Mouse (Mus musculus) heart, embryonic 16.5 days (tissue): Measurements from ENCODE around the gene Ccm2. TPM values are rescaled to one million over a fixed set of nuclear protein-coding genes. Genes with fewer than 3 reads are reported as not detected.
A peak's percentile ranks its signal among the peaks of the same experiment; 100 is the strongest.

ENCODE experiments used
- ATAC-seq: fragments of 200-750 bp; cut with Nextera tagmentation; replicated peaks from 2 replicates; pipeline ENCODE4 v1.8.0; 2017; ENCODE audit warnings: moderate number of reproducible peaks; ENCODE audit not compliant: insufficient read depth, low FRiP score; ENCODE audit errors: extremely low read depth
- H3K27ac ChIP-seq: fragments of 300-500 bp; sonication (generic); 2 replicates; pipeline ENCODE4 v1.5.1; 2014; ENCODE audit warnings: mild to moderate bottlenecking, low read length, control low read depth, moderate library complexity
- H3K27me3 ChIP-seq: fragments of 300-500 bp; sonication (generic); 2 replicates; pipeline ENCODE4 v1.6.1; 2014; ENCODE audit warnings: low read length, mixed read lengths; ENCODE audit not compliant: control insufficient read depth, insufficient read depth
- H3K36me3 ChIP-seq: fragments of 300-500 bp; sonication (generic); 2 replicates; pipeline ENCODE4 v1.6.1; 2014; ENCODE audit not compliant: control insufficient read depth, insufficient read depth
- H3K4me1 ChIP-seq: fragments of 300-500 bp; sonication (generic); 2 replicates; pipeline ENCODE4 v1.6.1; 2014; ENCODE audit warnings: low read length, mixed read lengths; ENCODE audit not compliant: control insufficient read depth, insufficient read depth
- H3K4me2 ChIP-seq: fragments of 300-500 bp; sonication (generic); 2 replicates; pipeline ENCODE4 v1.6.1; 2014; ENCODE audit warnings: low read depth, mild to moderate bottlenecking, control low read depth, low read length
- H3K4me3 ChIP-seq: fragments of 300-500 bp; sonication (generic); 2 replicates; pipeline ENCODE4 v1.5.1; 2014; ENCODE audit warnings: mild to moderate bottlenecking, control low read depth, low read length
- H3K9ac ChIP-seq: fragments of 300-500 bp; sonication (generic); 2 replicates; pipeline ENCODE4 v1.6.1; 2014; ENCODE audit warnings: low read length, control low read depth
- H3K9me3 ChIP-seq: fragments of 300-500 bp; sonication (generic); replicated peaks from 2 replicates; pipeline ENCODE4 v1.6.1; 2016; ENCODE audit warnings: low read length; ENCODE audit not compliant: control insufficient read depth
- WGBS: fragments of 180-500 bp; shearing (Covaris S2); extraction: QIAGEN DNeasy Blood & Tissue Kit; methylation state at CpG from one replicate; pipeline ENCODE4 v1.1.7; 2014; 5-methylcytosine and 5-hydroxymethylcytosine counted together
- polyA plus RNA-seq: library from polyadenylated mRNA; unstranded; fragments of >200 nt; fragmentation: Nextera tagmentation; extraction: Ambion mirVana; gene quantifications from 2 replicates; pipeline ENCODE4 v1.2.1, GENCODE M21; 2015

The Ccm2 gene
- polyA plus RNA-seq, 1 experiment from 2014 or later, result 58.7 TPM

GRCm38 (mm10) chr11:6603224-6603623 lies 56.5 kb downstream of the Ccm2 start:
- H3K36me3 ChIP-seq, result no peaks in the 10 kb centered on the region
- H3K27ac ChIP-seq, result no peak overlapping the region

GRCm38 (mm10) chr11:6603887-6604603 lies 57.4 kb downstream of the Ccm2 start:
- Histone ChIP-seq H3K9ac (no peak overlapping the region), H3K27ac (no peak overlapping the region), H3K36me3 (no peaks in the 10 kb centered on the region), H3K4me2 (peak overlapping the region; percentile 39), H3K4me3 (no peak overlapping the region), H3K27me3 (peaks cover 46% of the 10 kb centered on the region), H3K9me3 (no peaks in the 10 kb centered on the region), H3K4me1 (peaks cover 25% of the 10 kb centered on the region)
- 14% methylated on average over 12 of the region's 12 CpGs for WGBS
- peak; percentile 84 for ATAC-seq

More at GRCm38 (mm10) chr11:6603224-6603623, 56.5 kb downstream of the Ccm2 start:
- H3K4me1 ChIP-seq, result peaks cover 31% of the 10 kb centered on the region
- 60% methylated on average over 9 of the region's 9 CpGs for WGBS
- no peak overlapping the region for H3K4me3 ChIP-seq
- ATAC-seq, result no peak
- peaks cover 46% of the 10 kb centered on the region for H3K27me3 ChIP-seq
- H3K9ac ChIP-seq, result no peak overlapping the region
- H3K9me3 ChIP-seq, result no peaks in the 10 kb centered on the region
- no peak overlapping the region for H3K4me2 ChIP-seq

- H3K27ac ChIP-seq, result no peak overlapping the region
- peaks cover 21% of the 10 kb centered on the region for H3K4me1 ChIP-seq
- no peak overlapping the region for H3K4me3 ChIP-seq
- no peak for ATAC-seq
- peak overlapping the region; percentile 39 for H3K4me2 ChIP-seq
- H3K9ac ChIP-seq, result no peak overlapping the region
- no peaks in the 10 kb centered on the region for H3K9me3 ChIP-seq
- H3K36me3 ChIP-seq, result no peaks in the 10 kb centered on the region
- peaks cover 46% of the 10 kb centered on the region for H3K27me3 ChIP-seq
Observed at GRCm38 (mm10) chr11:6604604-6604936, 57.9 kb downstream of the Ccm2 start.

GRCm38 (mm10) chr11:6605021-6605481 lies 58.4 kb downstream of the Ccm2 start:
- H3K9ac ChIP-seq, result peak overlapping the region; percentile 63
- H3K27ac ChIP-seq, result no peak overlapping the region
- 12% methylated on average over 13 of the region's 13 CpGs for WGBS
- peaks cover 46% of the 10 kb centered on the region for H3K27me3 ChIP-seq
- H3K9me3 ChIP-seq, result no peaks in the 10 kb centered on the region
- no peak for ATAC-seq
- peak overlapping the region; percentile 72 for H3K4me2 ChIP-seq
- no peaks in the 10 kb centered on the region for H3K36me3 ChIP-seq
- peaks cover 21% of the 10 kb centered on the region for H3K4me1 ChIP-seq
- H3K4me3 ChIP-seq, result peak overlapping the region; percentile 49

- peaks cover 1% of the 10 kb centered on the region; the same call in 1 of the 2 replicates for H3K36me3 ChIP-seq
- peak within 1 kb of the TSS; percentile 63 for H3K9ac ChIP-seq
- no peaks in the 10 kb centered on the region for H3K9me3 ChIP-seq
- peaks cover 21% of the 10 kb centered on the region for H3K4me1 ChIP-seq
- 7% methylated on average over 36 of the region's 41 CpGs for WGBS
- H3K4me3 ChIP-seq, result peak within 1 kb of the TSS; percentile 49
- peaks cover 41% of the 10 kb centered on the region for H3K27me3 ChIP-seq
- no peak within 1 kb of the TSS for H3K27ac ChIP-seq
- peak within 1 kb of the TSS; percentile 72 for H3K4me2 ChIP-seq
- 0 out of 2 replicates have a peak, but pooled peaks have one; percentile 20 for ATAC-seq
Observed at GRCm38 (mm10) chr11:6605491-6606399, 59.1 kb downstream of the Ccm2 start, which contains the start of gene Nacad. Nacad (minus strand) TSS chr11:6606053.

GRCm38 (mm10) chr11:6615250-6616205 lies 68.8 kb downstream of the Ccm2 start:
- Histone ChIP-seq H3K4me2 (no peak overlapping the region), H3K27me3 (no peaks in the 10 kb centered on the region), H3K9ac (no peak overlapping the region), H3K9me3 (no peaks in the 10 kb centered on the region), H3K4me1 (no peaks in the 10 kb centered on the region), H3K4me3 (no peak overlapping the region), H3K27ac (no peak overlapping the region), H3K36me3 (peaks cover 66% of the 10 kb centered on the region)
- WGBS, result 76% methylated on average over 12 of the region's 12 CpGs
- 0 out of 2 replicates have a peak, but pooled peaks have one; percentile 23 for ATAC-seq

GRCm38 (mm10) chr11:6623704-6624103 lies 77.0 kb downstream of the Ccm2 start:
- no peak for ATAC-seq
- peaks cover 49% of the 10 kb centered on the region for H3K36me3 ChIP-seq
- no peak overlapping the region for H3K9ac ChIP-seq
- no peaks in the 10 kb centered on the region for H3K27me3 ChIP-seq
- WGBS, result 82% methylated on average over 10 of the region's 10 CpGs
- peak overlapping the region; percentile 76 for H3K4me3 ChIP-seq
- H3K4me1 ChIP-seq, result peaks cover 25% of the 10 kb centered on the region
- H3K9me3 ChIP-seq, result no peaks in the 10 kb centered on the region
- H3K27ac ChIP-seq, result no peak overlapping the region
- peak overlapping the region; percentile 90 for H3K4me2 ChIP-seq

- Histone ChIP-seq H3K36me3 (peaks cover 38% of the 10 kb centered on the region), H3K27me3 (no peaks in the 10 kb centered on the region), H3K4me1 (peaks cover 25% of the 10 kb centered on the region), H3K4me3 (peak overlapping the region; percentile 76), H3K9ac (peak overlapping the region; percentile 84), H3K4me2 (peak overlapping the region; percentile 90), H3K27ac (peak overlapping the region; percentile 46; the same call in 1 of the 2 replicates), H3K9me3 (no peaks in the 10 kb centered on the region)
- 45% methylated on average over 14 of the region's 14 CpGs for WGBS
- ATAC-seq, result no peak
Observed at GRCm38 (mm10) chr11:6624619-6625382, 78.1 kb downstream of the Ccm2 start.
